Mouse (Mus musculus) lung, embryonic 16.5 days (tissue): ENCODE measurements around the gene Pxk. TPM values are rescaled to one million over a fixed set of nuclear protein-coding genes. Genes with fewer than 3 reads are reported as not detected.

Source experiments
- ATAC-seq: fragments of 200-750 bp; cut with Nextera tagmentation; 2 replicates; pipeline ENCODE4 v1.8.0; 2017; ENCODE audit warnings: low read depth, mild to moderate bottlenecking, moderate library complexity
- H3K27ac ChIP-seq: fragments of 300-500 bp; sonication (generic); 2 replicates; pipeline ENCODE4 v1.5.1; 2014; ENCODE audit warnings: mild to moderate bottlenecking, control low read depth, low read length
- H3K27me3 ChIP-seq: fragments of 300-500 bp; sonication (generic); 2 replicates; pipeline ENCODE4 v1.6.1; 2014; ENCODE audit warnings: low read depth, low read length, mixed read lengths; ENCODE audit not compliant: control insufficient read depth, insufficient read depth
- H3K36me3 ChIP-seq: fragments of 300-500 bp; sonication (generic); 2 replicates; pipeline ENCODE4 v1.6.1; 2014; ENCODE audit warnings: low read length; ENCODE audit not compliant: control insufficient read depth, insufficient read depth
- H3K4me1 ChIP-seq: fragments of 300-500 bp; sonication (generic); replicated peaks from 2 replicates; pipeline ENCODE4 v1.6.1; 2014; ENCODE audit warnings: low read length, mixed read lengths; ENCODE audit not compliant: control insufficient read depth, insufficient read depth
- H3K4me2 ChIP-seq: fragments of 300-500 bp; sonication (generic); 2 replicates; pipeline ENCODE4 v1.6.1; 2014; ENCODE audit warnings: low read depth, low read length, control low read depth
- H3K4me3 ChIP-seq: fragments of 300-500 bp; sonication (generic); 2 replicates; pipeline ENCODE4 v1.5.1; 2014; ENCODE audit warnings: mild to moderate bottlenecking, low read length, control low read depth
- H3K9ac ChIP-seq: fragments of 300-500 bp; sonication (generic); 2 replicates; pipeline ENCODE4 v1.6.1; 2014; ENCODE audit warnings: low read length, control low read depth
- H3K9me3 ChIP-seq: fragments of 300-500 bp; sonication (generic); 2 replicates; pipeline ENCODE4 v1.6.1; 2016; ENCODE audit warnings: low read length; ENCODE audit not compliant: control insufficient read depth
- WGBS: fragments of 180-500 bp; shearing (Covaris S2); extraction: QIAGEN DNeasy Blood & Tissue Kit; methylation state at CpG from one replicate; pipeline ENCODE4 v1.1.7; 2014; 5-methylcytosine and 5-hydroxymethylcytosine counted together
- polyA plus RNA-seq: library from polyadenylated mRNA; unstranded; fragments of >200 nt; fragmentation: Nextera tagmentation; extraction: Ambion mirVana; gene quantifications from 2 replicates; pipeline ENCODE4 v1.2.1, GENCODE M21; 2015

The Pxk gene
- polyA plus RNA-seq, 1 experiment from 2014 or later = 41.5 TPM

DNA sequence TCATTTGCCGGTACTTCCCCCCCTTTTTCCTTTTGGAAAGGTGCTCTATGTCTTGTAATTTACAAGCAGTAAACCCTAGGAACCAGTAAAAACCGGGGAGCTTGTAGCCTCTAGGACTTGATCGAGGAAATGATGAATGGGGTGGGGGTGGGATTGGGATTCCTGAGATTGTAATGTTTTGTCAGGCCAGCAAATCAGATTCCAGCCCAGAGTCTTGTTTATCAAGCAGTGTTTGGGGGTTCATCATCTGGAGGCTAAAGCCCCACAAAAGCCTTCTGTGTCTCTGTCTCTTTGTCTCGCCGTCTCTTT lies 630 bp downstream of the Pxk start:
- Histone ChIP-seq H3K27ac (peak overlapping the region; percentile 33; the same call in 1 of the 2 replicates), H3K9ac (peak overlapping the region; percentile 78)
- ATAC-seq = peak; percentile 4; the same call in 1 of the 2 replicates

DNA sequence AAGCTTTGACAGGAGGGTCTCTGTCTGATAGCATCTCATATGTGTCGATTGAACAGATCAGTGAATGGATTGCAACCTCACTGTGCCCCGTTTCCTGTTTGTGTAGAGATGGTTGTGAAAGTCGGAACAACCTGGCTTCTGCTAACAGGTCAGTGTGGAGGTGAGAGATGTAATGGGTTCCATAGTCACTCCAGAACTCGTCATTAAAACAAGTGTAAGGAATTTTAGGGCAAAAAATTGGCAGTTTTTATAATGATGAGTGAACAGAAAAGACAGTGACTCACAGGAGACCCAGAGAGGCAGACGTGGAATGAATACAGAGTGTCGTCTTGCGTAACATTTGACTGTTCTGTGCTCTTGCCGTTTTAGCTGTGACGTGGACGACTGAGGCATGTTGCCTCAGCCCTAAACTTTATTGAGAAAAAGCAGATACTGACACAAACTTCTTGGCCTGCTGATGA lies 1.6 kb downstream of the Pxk start:
- Histone ChIP-seq H3K9ac (peak overlapping the region; percentile 40), H3K4me1 (peaks cover 14% of the 10 kb centered on the region), H3K9me3 (no peaks in the 10 kb centered on the region), H3K36me3 (no peaks in the 10 kb centered on the region), H3K27me3 (no peaks in the 10 kb centered on the region), H3K4me2 (peak overlapping the region; percentile 41), H3K27ac (no peak overlapping the region), H3K4me3 (peak overlapping the region; percentile 15; the same call in 1 of the 2 replicates)
- WGBS = 47% methylated on average over 10 of the region's 10 CpGs
- ATAC-seq = no peak

More for the DNA sequence above, 630 bp downstream of the Pxk start:
- Histone ChIP-seq H3K4me1 (peaks cover 14% of the 10 kb centered on the region), H3K4me2 (peak overlapping the region; percentile 77), H3K27me3 (no peaks in the 10 kb centered on the region), H3K9me3 (no peaks in the 10 kb centered on the region), H3K36me3 (no peaks in the 10 kb centered on the region), H3K4me3 (peak overlapping the region; percentile 84)
- 3% methylated on average over 5 of the region's 5 CpGs for WGBS

DNA sequence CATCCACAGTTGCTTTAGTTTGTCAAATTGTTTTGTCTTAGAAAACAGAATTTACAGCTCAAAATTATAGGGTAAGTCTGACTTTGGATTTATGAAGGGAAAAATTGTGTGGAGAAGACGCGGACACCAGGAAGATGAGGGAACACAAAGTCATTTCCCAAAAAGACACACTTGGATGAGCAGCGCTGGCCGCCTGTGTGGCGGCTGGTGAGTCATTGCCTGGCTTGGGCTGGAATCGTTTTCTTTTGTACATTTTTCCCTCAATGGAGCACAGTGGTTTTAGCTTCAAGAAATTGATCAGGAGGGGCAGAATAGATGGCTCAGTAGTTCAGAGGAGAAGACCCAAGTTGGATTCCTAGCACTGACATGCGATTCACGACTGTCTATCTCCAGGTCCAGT lies 3.9 kb downstream of the Pxk start:
- 89% methylated on average over 8 of the region's 8 CpGs for WGBS
- Histone ChIP-seq H3K4me2 (no peak overlapping the region), H3K27ac (no peak overlapping the region), H3K27me3 (no peaks in the 10 kb centered on the region), H3K9ac (no peak overlapping the region), H3K4me1 (peaks cover 8% of the 10 kb centered on the region; the same call in 1 of the 2 replicates), H3K9me3 (no peaks in the 10 kb centered on the region), H3K36me3 (no peaks in the 10 kb centered on the region), H3K4me3 (no peak overlapping the region)
- no peak for ATAC-seq

DNA sequence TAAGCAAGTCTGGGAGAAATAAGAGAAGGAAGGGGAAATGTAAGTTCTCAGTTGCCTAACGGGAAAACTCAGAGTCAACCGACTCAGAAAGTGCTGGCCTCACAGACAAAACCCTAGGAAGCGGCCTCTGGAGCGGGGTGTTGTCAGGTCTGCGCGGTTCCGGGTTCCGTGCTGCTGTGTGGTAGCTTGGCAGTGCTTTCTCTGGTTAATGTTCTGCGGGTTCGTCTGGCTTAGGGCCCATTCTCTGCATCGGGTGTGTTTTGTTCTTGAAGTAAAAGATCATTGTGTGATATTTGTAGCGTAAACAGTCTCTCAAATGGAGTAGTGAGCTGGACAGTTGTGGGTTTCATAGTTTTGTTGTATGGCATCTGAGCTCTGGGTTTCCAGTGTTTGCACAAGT lies 4.7 kb downstream of the Pxk start:
- no peak overlapping the region for H3K27ac ChIP-seq
- WGBS = 65% methylated on average over 12 of the region's 12 CpGs

DNA sequence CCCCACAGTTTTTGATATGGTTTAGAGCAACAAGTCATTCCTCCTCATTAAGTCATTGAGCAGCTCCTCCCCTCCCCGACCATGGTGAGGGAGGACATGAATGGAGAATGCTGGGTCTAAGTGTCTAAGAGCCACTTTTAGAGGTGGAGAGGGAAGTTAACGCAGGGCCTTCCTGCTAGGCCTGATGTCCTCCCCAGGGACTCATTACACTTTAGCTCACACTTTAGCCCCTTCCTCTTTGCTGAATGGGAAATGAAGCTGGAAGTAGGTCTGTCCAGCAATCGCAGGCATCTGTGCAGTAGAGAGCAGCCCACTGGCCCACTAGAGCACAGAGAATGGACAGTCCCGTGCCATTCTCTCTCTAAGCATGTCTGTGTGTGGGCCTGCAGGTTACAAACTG lies 10.0 kb downstream of the Pxk start:
- WGBS = 78% methylated on average over 4 of the region's 4 CpGs
- H3K4me1 ChIP-seq = no peaks in the 10 kb centered on the region
- no peaks in the 10 kb centered on the region for H3K9me3 ChIP-seq
- no peaks in the 10 kb centered on the region for H3K36me3 ChIP-seq
- H3K27ac ChIP-seq = no peak overlapping the region
- H3K9ac ChIP-seq = no peak overlapping the region
- no peak overlapping the region for H3K4me3 ChIP-seq
- no peak for ATAC-seq
- no peak overlapping the region for H3K4me2 ChIP-seq
- no peaks in the 10 kb centered on the region for H3K27me3 ChIP-seq

More for the DNA sequence above, 4.7 kb downstream of the Pxk start:
- peaks cover 8% of the 10 kb centered on the region; the same call in 1 of the 2 replicates for H3K4me1 ChIP-seq
- ATAC-seq = no peak
- H3K36me3 ChIP-seq = no peaks in the 10 kb centered on the region
- no peaks in the 10 kb centered on the region for H3K9me3 ChIP-seq
- H3K4me2 ChIP-seq = no peak overlapping the region
- no peak overlapping the region for H3K9ac ChIP-seq
- H3K27me3 ChIP-seq = no peaks in the 10 kb centered on the region
- no peak overlapping the region for H3K4me3 ChIP-seq

DNA sequence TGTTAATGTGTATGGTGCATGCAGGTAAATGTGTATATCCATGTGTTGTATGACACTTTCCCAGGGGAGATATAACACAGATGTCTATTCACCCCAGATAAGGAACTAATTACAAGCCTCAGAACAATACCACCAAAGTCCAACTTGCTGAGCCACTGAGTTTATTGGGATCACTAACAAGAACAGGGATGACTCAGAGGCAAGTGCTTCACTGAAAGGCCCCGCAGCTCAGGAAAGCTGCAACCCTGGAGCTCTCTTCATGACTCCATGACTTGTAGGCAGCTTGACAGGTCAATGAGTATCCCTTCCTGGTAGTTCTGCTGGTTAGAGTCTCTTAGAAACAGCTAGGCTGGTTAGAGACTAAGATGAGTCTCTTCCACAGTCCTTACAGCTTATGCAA lies 11.0 kb downstream of the Pxk start:
- Histone ChIP-seq H3K27me3 (no peaks in the 10 kb centered on the region), H3K4me3 (no peak overlapping the region), H3K36me3 (no peaks in the 10 kb centered on the region), H3K4me1 (no peaks in the 10 kb centered on the region), H3K27ac (no peak overlapping the region), H3K9ac (no peak overlapping the region), H3K4me2 (no peak overlapping the region), H3K9me3 (no peaks in the 10 kb centered on the region)
- ATAC-seq = no peak
- 83% methylated on average over 1 of the region's 1 CpGs for WGBS

DNA sequence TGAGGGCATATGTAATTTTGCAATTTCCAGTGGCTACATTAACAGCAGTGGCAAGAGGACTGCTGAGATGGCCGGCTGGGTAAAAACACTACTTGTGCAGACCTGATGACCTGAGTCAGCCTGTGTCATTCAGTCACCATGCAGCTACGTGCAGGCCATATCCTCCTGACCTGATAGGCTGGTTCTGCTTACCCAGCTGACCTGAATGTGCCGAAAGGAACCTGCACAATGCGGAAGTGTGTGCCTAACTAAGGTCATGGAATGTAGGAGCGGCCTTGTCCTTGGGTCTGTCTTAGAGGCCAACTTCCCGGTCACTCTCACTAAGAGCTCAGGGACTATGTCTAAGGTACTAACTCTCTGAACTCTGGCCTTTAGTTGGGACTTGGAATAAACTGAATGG lies 13.5 kb downstream of the Pxk start:
- ATAC-seq = no peak
- Histone ChIP-seq H3K4me3 (no peak overlapping the region), H3K9ac (no peak overlapping the region), H3K27ac (no peak overlapping the region), H3K9me3 (no peaks in the 10 kb centered on the region), H3K4me2 (no peak overlapping the region), H3K27me3 (no peaks in the 10 kb centered on the region), H3K4me1 (no peaks in the 10 kb centered on the region), H3K36me3 (no peaks in the 10 kb centered on the region)
- 71% methylated on average over 6 of the region's 6 CpGs for WGBS

DNA sequence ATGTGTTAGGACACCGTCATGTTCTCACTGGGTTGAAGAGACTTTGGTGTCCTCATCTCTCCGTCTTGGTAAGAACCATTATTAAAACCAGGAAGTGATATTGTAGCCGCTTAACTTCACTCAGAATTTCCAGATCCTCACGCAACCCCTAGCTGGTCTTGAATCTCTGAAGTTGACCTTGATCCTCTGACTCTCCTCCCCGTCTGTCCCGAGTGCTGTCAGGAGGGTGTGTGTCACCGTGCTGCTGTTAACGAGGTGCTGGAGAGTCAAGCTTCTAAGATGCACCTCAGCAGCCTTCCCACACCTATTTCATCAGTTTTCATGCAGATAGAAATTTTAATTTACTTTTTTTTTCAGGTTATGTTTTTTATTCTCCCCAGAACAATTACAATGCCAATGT lies 14.0 kb downstream of the Pxk start:
- no peaks in the 10 kb centered on the region for H3K36me3 ChIP-seq
- H3K9ac ChIP-seq = no peak overlapping the region
- no peaks in the 10 kb centered on the region for H3K9me3 ChIP-seq
- no peak overlapping the region for H3K4me3 ChIP-seq
- 74% methylated on average over 8 of the region's 8 CpGs for WGBS
- no peak for ATAC-seq
- H3K27ac ChIP-seq = no peak overlapping the region
- H3K4me2 ChIP-seq = no peak overlapping the region
- H3K27me3 ChIP-seq = no peaks in the 10 kb centered on the region
- H3K4me1 ChIP-seq = no peaks in the 10 kb centered on the region

DNA sequence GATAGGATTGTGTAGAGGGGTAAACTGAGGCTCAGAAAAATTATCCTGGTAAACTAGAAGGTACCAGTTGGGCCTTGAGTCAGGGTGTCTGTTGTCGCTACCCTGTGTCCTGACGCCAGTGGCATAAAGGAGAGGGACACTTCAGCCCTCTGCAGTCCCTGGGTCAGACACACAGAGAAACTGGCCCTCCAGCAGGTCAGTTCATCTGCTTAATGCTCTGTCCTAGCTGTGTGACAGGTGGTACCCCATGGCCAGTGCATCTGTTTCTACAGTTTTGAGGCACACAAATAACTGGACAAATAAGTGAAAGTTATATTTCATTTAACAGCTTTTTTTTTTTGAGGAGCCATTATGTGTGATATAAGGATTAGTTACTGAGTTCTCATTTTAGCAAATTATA lies 15.6 kb downstream of the Pxk start:
- H3K4me3 ChIP-seq = no peak overlapping the region
- 79% methylated on average over 2 of the region's 2 CpGs for WGBS
- no peaks in the 10 kb centered on the region for H3K9me3 ChIP-seq
- H3K36me3 ChIP-seq = no peaks in the 10 kb centered on the region
- no peaks in the 10 kb centered on the region for H3K27me3 ChIP-seq
- H3K4me2 ChIP-seq = no peak overlapping the region
- H3K4me1 ChIP-seq = no peaks in the 10 kb centered on the region
- H3K9ac ChIP-seq = no peak overlapping the region
- H3K27ac ChIP-seq = no peak overlapping the region
- ATAC-seq = no peak

DNA sequence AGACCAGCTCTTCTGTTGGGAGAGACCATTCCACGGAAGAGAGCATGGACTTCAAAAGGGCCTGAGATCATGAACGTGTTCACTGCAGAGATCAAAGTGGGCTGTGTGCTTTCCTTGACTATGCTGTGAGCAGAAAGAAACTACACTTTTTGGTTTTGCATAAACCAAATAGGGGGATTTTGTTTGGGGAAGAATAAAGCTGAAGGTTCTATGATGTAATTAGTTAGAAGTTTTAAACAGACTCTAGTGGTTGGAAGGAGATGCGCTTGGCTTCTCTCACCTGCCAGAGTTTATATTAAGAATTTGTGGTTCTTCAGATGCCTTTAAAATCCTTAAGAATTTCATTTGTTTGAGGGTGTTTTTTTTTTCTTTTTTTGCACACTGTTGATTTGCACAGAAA lies 16.3 kb downstream of the Pxk start:
- H3K4me2 ChIP-seq = no peak overlapping the region
- no peak for ATAC-seq
- H3K4me1 ChIP-seq = no peaks in the 10 kb centered on the region
- H3K9ac ChIP-seq = no peak overlapping the region
- H3K9me3 ChIP-seq = no peaks in the 10 kb centered on the region
- no peak overlapping the region for H3K27ac ChIP-seq
- H3K27me3 ChIP-seq = no peaks in the 10 kb centered on the region
- H3K36me3 ChIP-seq = no peaks in the 10 kb centered on the region
- WGBS = 51% methylated on average over 3 of the region's 3 CpGs
- H3K4me3 ChIP-seq = no peak overlapping the region
